Mouse (Mus musculus): ENCODE measurements around the gene Ttf2.
A peak's percentile ranks its signal among the peaks of the same experiment; 100 is the strongest.

The Ttf2 gene

DNA sequence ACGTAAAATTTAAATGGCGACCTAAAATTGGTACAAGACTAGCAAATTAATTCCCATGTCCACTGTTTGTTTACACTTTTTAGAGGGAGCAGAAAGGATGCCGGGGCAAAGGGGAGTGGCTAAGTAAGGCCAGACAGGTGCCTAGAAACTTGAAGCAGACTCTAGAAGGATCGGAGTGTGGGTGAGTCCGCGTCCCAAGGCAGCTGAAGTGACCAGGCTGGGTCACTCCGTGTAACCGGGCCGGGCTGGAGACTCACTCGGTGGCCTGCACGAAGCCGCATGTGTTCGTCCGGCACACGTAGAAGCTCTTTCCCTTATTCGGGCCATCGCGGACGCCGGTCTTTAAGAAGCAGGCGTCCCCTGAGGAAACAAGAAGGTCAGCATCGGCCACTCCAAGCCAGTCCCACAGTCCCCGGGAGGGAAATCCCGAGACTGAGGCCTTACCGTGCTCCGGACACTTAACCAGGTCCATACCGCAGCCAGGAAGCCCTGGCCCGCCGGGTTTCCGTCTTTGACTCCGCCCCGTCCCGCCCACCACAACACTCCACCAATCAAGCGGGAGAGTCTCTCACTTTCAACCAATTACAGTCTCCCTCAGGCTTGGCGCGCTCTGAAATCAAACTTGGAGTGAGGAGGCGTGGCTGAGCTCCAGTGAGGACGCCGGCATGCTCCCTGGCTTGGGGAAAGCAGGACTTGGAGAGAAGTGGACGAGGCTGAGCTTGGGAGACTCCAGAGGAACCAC, at the start of gene Ttf2:
Gene Ttf2, minus strand, starts transcription at position 488 of the 742 bp plus-strand sequence.
- DNase-seq (ENCODE audit: low read depth, low spot score): peak; percentile 92

DNA sequence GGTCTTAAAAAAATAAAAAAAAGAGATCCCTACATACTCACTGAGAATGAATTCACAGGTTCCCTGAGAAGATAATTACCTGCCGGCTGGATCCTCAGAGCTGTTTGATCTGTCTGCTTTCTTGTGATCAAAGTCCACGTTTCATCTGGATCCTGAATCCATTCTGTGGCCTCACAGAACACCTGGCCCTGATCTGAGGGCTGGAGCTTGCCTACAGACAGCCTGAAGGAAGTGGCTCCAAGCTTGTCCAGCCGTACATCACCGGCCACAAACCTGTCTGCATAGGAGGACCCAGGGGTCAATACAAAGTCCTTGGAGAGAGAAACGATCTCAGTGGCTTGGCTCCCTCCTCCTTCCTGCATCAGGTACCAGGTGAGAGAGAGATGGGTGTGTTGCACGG, 49.0 kb upstream of the Ttf2 start:
- DNase-seq (ENCODE audit: low read depth, low spot score): no peak

DNA sequence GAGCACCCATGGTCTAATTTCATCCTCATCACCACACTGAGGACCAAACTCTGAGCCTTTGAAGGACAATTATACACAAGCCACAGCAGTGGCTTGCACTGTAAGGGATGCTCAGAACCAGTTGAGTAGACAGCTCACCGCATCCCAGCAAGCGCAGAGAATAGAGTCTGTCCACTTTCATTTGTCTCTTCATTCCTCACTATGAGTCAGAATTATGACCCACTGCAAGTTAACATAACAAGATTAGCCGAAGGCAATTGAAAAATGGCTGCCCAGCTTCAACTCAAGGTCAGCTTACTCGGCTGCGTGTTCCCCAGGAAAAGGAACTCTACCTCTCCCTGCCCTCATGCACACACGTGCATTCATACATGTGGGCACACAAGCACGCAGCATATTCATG, 46.6 kb upstream of the Ttf2 start:
- no peak for DNase-seq (ENCODE audit: low read depth, low spot score)

DNA sequence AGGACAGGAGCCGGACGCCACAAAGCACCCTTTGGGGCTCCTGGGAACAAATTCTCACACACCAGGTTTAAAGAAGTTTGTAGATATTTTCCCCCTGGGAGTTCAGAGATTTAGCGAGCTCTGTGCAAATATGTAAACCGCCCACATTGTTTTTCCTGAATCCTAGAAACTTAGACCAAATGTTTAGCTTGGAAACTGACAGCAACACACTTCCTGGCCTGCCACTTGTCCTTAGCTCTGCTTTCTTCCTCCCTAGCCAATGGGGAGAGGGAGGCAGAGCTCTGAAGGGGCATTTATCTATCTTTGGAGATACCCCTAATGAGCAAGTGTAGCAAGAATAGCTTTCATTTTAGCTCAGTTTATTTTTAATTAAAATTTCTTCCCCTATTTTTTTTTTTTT, 45.8 kb upstream of the Ttf2 start:
- no peak for DNase-seq (ENCODE audit: low read depth, low spot score)

DNA sequence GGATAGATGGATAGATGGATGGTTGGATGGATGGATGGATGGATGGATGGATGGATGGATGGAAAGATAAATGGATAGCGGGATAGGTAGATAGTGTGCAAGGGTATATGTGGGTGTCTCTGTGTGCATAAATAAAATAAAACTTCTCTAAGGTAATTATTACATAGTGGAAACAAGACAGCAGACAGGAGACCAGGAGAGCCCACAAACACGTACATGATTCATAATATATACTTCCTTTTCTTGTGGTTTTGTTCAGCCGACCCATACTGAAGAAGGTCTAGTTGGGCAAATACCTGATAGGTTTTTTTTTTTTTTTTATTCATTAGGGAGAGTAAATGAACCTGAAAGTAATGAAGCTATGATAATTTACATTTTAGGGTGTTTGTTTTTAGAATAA, 44.1 kb upstream of the Ttf2 start:
- no peak for DNase-seq (ENCODE audit: low read depth, low spot score)

DNA sequence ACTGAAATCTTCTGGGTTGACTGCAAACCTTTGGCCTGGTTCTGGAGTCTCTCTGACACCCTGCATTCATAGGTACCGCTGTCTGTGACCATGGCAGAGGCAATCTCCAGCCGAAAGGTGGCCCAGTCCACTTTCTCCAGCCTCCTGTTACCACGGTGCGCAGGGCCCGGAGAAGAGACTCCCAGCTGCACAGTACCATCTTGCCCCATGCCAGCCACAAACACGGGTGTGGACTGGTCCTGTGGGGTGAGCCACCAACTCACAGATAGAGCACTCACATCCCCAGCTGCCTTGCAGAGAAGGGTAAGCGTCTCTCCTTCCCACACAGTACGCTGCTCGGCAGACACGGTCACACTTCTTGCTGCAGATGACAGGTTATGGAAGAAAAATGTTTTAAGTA, 43.5 kb upstream of the Ttf2 start:
- no peak for DNase-seq (ENCODE audit: low read depth, low spot score)

DNA sequence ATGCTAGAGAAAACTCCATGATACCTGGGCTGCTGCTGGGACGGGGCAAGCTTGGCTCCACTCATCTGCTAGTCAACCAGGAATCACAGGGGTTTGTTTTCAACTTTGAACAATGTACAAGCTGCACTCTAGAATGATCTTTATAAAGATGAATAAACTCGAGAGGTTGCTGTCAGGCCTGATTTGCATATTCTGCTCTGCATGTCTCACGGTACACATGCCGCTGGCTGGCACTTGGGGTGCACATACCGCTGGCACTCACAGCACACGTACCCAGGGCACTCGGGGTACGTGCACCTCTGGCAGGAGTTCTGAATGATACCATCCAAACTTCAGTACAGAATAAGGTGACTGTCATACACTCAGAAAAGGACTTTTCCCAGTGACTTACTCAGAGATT, 43.1 kb upstream of the Ttf2 start:
- no peak for DNase-seq (ENCODE audit: low read depth, low spot score)

DNA sequence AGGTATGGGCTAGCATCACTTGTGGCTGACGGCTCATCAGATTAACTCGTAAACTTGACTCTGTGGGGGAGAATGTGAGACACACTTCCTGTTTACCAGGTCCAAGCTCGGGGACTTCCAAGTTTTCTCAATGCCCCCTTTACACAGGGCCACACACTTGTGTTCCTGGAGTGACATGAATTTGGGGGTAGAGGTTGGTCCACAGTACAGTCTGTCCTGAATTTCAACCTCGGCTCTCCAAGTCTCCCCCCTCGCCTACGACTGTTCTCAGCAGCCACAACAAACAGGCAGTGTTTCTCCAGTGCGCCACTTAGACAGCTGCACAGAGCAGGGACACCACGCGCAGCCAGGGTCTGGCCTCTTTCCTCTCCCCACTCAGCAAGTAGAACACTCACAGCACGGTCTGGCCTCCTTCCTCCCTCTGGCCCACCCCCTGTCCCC, 42.7 kb upstream of the Ttf2 start:
- DNase-seq (ENCODE audit: low read depth, low spot score): peak; percentile 43

DNA sequence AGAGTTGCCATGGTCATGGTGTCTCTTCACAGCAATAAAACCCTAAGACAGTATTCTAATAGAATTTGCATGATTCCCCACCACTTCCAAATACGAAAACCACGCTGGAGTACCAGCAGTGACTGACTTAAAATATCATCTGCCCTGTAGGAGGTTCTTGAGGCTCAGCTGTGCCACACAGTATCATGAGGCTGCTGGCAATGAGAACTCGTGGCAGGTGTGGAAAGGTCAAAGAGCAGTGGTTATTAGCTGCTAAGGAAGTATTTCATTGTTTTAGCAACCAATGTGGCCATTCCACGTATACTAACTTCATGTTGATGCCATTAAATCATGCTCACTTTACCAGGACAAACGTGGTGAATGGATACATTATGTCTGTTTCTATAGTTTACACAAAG, 41.7 kb upstream of the Ttf2 start:
- no peak for DNase-seq (ENCODE audit: low read depth, low spot score)

DNA sequence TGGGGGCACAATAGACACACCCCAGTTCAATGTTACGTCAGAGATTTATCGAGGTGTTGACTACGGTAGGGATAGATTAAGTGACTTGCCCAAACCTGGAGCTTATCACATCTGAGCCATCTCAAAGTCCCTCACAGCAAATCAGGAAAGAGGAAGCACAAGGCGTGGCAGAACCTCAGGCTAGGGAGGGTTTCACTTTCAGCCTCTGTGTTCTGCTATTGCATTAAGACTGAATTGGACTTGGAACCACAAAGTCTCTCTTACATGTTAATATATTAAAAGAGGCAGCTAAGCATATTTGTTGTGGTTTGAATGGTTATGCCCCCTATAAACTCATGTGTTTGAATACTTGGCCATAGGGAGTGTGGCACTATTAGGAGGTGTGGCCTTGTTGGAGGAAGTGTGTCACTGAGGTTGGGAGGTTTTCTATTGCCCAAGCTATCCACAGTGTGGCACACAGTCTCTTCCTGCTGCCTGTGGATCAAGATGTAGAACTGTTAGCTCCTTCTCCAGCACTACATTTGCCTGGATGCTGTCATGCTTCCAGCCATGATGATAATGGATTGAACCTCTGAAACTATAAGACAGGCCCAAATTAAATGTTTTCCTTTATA, 41.2 kb upstream of the Ttf2 start:
- no peak for DNase-seq (ENCODE audit: low read depth, low spot score)

DNA sequence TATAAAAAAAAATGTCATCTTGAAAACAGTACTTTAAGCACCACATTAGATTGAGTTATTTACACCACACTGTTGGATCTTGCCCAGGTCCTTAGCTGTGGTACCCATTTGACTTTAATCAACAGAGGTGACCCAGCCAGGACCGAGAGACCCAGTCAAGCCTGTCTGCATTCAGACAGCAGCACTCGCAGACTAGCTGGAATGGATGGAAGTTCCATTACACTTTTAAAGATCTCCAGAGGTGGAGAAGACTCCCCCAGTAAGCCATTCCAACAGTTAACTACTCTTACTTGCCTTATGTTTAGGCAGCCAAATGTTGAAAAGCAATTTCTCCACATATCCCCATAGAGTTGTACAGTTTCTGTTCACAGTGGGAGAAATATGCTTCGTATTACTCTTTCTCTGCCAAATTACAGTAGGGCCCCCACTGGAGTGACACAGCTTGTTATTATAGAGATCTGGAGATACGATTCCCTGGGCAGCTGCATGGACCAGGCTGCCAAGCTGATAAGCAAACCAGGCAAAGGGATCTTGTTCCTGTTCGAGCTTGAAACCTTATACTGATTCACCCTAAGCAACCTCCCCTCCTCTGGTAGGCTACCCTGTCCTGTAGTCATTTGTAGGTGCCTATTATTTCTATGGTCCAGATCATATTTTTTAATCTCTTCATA, 37.8 kb upstream of the Ttf2 start:
- no peak for DNase-seq (ENCODE audit: low read depth, low spot score)

DNA sequence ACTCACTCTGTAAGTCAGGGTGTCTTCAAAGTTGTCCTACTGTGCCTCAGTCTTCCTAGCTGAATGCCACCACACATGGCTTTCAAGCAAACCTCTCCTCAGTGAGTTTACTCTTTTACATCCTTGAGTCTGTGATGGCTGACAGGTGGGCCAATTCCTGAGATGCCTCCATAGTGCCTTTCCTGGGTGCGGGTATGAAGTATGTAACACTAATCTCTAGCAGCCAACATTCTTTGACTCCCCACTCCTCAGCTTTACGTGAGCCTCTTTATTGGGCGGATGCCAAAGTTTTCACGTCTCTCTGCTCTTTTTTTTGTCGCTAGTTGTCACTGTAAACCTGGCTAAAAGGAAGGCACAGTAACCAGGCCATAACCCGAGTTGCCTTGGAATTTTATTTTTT, 35.9 kb upstream of the Ttf2 start:
- no peak for DNase-seq (ENCODE audit: low read depth, low spot score)

DNA sequence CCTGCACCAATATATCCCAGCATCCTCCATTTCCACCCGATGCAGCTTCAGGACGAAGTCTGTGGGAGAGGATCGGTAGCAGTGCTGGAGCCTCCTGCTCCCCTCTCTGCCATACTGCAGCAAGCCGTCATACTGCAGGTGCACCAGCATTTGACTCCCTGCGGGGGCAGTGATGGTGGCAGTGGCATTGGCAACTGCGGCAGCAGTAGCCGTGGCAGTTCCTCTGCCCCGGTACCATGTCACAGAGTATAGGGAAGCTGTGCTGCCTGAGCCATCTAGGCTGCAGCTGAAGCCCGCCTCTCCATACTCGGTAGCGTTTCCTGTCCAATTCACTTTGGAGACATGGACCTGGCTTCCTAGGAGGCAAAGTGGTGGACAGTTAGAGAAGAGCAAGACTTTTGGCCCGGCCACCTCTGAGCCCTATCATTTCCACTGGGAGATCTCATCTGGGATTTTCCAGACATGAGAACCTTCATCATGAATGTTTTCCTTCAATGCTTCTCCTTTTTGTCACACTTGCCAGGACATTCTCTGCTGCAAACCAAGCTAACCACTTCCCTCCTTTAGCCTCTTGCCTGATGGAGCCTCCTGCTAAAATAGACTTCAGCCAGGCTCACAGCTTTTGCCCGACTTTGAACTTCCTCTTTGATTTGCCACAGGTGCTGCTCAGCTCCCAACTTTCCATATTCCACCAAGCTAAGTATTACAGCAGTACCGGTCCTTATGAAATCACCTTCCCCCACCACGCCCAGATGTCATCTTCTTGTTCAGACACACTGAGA, 34.3 kb upstream of the Ttf2 start:
- DNase-seq (ENCODE audit: low read depth, low spot score): no peak

DNA sequence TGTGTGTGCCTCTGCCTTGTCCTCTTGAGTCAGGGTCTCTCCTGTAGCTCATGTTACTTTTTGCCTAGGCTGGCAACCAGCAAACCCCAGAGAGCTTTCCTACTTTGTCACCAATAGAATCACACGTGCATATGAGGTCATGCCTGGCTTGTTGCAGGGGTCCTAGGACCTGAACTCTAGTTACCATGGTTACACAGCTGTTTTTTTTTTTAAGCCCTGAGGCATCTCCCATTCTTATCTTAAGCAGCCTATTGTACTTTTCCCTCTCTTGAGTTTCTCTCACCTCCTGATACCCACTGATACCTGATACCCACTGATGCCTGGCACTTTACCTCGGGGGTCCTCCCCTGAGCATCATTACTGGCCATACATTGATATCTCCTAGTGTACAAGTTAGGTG, 30.3 kb upstream of the Ttf2 start:
- DNase-seq (ENCODE audit: low read depth, low spot score): no peak

DNA sequence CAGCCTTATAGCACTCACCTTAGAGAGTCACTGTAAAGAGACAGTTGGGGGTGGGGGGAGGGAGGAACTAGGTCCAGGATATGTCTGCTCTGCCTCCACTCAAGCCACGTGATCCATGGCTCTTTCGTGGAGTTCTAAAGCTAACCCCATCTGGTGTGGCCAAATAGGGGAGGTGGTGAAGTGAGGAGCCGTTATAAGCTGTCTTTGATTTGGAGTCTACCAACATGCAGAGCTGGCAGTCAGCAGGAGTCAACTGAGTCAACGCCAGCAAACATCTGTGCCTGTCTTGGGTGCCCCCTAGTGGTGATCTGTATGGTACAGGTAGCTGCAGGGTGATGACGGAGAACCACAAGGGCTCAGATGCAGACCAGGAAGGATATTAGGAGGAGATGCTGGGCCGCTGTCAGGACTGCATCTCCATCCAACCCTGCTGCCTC, 29.5 kb upstream of the Ttf2 start:
- DNase-seq (ENCODE audit: low read depth, low spot score): peak; percentile 72

DNA sequence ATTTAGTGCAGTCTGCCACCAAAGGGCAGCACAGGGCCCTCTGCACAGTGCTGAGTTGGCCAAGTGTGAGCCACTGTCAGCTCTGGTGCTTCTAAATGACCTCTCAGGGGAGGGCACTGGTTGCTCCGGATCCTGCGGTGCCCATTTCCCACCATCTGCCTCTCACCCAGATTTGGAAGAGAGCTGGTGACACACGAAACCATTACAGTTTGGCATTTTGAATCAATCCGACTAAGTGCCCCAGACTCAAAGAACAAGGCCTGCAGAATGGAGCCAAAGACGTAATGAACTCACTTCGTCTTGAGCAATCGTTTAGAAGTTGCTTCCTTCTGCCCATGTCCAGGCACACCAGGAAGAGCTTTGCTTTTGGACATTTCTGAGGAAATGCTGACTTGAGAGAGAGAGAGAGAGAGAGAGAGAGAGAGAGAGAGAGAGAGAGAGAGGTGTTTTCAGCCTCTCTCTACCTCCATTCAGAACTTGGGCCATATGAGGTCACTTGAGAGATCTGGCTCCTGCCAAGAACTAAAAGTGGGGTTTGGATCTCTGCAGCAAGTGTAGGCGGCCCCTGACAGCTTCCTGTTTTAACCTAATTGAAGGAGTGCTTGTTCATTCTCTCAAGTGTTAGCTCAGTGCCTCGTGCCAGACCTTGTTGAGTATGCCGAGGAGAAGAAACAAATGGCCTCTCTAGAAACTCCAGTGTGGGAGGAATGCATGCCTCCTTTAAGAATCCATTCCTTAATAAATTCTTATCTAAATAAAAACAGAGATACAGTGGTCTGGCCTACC, 28.5 kb upstream of the Ttf2 start:
- peak; percentile 73 for DNase-seq (ENCODE audit: low read depth, low spot score)

DNA sequence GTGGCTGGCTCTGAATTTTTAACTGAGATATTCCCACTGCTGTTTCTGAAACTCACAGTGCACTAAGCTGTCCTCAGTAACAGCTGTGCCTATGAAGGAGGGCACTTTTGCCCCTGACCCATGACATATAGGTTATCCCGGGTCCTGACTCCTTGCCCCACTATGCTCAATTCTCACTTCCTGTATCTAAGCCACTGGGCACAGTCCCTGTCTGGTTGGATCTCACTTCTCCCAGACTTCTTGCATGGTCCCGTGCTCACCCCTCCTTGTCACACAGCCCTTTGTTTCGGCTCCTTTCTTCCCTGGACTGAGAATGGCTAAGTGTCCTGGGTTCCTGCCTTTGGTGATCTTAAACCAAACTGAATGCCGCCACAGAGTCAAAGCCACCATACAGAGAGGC, 24.8 kb upstream of the Ttf2 start:
- DNase-seq (ENCODE audit: low read depth, low spot score): no peak

DNA sequence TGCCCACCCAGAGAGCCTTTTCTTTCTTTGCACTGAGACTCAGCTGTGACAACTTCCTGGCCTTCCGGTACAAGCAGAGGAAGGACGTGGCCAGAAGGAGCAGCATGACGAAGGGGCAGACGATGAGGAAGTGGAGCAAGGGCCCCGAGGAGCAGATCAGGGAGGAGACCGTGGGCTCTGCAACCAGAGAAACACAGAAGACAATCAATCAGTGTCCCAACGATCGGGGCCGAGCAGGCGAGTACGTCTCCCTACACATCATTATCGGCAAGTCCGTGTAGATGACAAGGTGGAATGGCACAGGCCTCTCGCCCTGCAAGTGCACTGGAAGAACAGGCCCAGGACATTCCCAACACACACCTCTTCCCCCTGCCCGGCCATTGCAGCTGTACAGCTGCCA, 24.3 kb upstream of the Ttf2 start:
- DNase-seq (ENCODE audit: low read depth, low spot score): no peak

DNA sequence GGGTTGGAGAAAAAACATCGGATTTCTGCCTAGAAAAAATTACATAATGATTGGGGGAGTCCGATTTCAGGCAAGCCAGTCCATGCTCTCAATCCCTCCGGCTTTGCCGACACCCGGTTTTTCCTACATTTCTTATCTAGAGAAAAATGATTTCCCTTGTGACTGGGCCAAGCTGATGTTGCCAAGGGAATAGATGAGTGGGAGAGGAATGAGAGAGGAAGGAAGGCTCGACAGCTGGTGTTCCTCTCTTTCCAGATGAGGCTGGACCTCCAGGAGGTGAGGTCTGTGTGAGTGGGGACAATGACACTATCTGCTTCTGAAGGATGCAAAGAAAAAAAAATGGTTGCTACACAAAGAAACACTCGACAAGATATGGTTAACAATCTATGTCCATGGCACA, 23.7 kb upstream of the Ttf2 start:
- DNase-seq (ENCODE audit: low read depth, low spot score): no peak

DNA sequence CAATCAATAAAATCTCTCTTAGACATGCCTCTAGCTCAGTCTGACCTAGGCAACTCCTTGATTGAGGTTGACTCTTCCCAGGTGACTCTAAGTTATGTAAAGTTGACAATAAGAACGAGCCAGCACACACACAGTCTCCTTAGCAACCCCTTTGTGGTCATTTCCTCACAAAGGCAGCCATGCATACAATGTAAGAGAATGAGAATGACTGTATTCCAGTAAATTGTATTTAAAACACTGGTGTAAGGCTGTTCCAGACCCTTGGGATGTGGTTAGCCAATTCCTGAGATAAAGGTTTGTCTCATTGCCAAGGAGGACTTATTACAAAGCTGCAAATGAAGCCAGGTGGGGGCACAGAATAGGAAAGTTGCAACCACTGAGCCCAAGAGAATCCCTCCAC, 20.8 kb upstream of the Ttf2 start:
- no peak for DNase-seq (ENCODE audit: low read depth, low spot score)

DNA sequence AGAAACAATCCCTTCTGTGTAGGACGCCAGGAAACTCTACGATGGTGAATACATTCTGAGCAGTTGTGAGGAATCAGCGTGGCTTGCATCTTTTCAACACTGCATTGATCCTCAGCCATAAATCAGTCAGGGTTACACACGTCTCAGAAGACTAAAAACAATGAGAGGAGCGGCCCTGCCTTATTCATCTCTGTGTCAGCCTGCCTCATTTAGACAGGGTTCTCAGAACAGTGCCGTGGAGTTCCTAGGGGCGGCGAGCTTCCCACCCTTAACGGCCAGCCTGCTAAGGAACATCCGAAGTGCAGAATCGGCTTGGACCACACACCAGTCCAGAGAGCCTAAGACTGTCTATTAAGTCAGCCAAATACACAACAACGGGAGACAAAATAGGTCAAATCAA, 20.0 kb upstream of the Ttf2 start:
- no peak for DNase-seq (ENCODE audit: low read depth, low spot score)
